Mouse (Mus musculus): ENCODE results near the gene Klrb1a.
"Not testable (repeated sequence)": the region's sequence is repeated elsewhere in the genome, so short reads cannot be mapped to it uniquely, and the experiment has no call there.

Klrb1a gene

DNA sequence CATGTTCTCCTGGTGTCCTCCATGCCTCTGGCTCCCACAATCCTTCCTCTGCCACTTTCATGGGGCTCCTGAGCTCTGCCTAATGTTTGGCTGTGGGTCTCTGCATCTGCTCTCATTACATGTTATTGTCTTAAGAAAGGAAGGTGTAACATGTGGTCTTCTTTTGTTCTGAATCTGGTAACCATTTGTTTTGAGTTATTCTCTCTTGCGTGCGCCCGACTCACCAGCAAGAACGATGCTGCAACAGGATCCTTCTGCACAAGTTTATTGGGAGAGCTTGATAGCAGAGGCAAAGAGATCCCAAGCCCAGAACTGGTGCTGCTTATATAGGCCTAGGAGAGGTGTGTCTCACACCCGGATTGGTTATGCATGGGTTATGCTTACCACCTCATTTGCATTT is at the start of gene Klrb1a:
TSS of gene Klrb1a (minus strand) at position 101 of the 400 bp plus-strand sequence.
- not testable (repeated sequence) for DNase-seq

DNA sequence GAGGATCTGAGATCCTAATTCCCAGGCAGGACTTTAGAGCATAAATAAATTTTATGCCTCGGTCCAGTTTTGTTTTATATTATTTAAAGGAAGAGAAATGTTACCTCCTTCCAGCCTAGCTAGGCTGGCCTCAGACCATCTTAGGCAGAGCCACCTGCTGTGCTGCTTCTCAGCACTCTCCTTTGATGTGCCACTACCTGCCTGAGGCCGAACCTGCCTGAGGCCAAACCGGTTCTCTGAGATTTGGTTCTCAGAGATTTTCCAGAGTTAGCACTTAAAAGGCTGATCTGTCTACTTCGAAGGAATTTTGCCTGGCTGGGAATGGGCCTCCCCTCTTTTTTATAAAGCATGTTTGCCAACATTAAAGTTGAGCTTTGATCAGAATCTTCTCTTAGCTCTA is 46.6 kb upstream of the Klrb1a start:
- no peak for DNase-seq

DNA sequence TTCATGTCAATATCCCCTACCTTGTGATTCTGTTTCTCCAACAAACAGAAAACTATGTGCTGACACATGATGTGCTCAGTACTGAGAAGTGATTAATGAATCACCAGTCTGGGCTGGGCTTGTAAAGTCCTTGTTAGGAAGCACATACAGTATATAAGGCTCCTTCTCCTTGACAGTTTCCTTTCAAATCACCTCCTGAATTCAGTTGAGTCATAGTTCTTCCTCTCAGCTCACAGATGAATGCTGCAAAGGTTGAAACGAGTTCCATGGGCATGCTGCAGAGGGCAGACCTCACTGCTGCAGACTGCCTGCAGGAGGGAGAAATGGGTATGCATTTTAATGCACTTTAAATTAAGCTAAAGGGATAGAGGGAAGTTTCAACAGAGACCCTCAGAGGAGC is 38.9 kb upstream of the Klrb1a start, which contains the start of gene Clec2h:
TSS of gene Clec2h (plus strand) at position 180 of the 400 bp plus-strand sequence.
- no peak for DNase-seq

DNA sequence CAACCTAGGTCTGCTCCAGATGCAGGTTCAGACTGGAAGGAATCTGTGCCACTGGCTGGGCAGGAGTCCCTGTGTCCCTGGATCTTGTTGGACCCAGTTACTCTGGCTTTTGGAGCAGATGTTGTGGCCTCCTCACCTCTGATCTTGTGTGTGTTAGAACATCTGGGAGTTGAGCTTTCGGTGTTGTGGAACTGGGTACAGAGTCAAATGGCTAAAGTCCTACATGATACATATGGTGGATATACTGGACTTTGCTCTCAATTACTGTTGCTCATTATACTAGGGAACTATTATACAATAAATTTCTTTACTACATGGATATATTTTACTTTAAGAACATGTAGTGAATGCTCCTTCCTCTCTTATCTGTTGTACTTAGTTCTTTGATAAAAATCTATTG is 37.9 kb upstream of the Klrb1a start:
- DNase-seq = no peak

DNA sequence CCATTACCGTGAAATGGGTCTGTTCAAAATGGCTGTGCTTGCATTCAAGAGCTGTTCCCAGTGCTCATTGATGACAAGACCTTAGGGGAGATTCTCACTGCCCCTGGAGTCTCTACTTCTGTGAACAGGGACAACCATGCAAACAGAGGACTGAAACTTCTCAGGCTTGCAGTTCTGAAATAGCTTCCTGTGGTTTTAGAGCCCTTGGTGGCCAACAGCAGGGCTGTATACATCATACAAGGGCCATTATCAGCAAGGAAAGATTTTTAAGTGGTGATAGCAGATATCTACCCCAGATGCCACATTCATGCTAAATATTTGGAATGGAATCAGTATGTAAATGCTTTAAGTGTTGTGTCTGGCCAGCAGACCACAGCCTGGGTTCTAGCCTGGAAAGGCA is 29.6 kb upstream of the Klrb1a start:
- no peak for DNase-seq

DNA sequence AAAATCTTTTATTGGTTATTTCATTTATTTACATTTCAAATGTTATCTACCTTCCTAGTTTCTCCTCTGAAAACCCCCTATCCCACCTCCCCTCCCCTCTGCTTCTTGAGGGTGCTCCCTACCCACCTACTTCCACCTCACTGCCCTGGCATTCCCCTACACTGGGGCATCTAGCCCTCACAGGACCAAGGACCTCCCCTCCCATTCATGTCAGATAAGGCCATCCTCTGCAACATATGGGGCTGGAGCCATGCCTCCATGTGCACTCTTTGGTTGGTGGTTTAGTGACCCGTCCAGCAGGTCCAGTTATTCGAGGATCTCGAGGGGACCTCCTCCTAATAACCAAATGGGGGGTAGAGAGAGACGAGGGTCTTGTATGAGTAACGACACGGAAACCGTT is 27.5 kb upstream of the Klrb1a start:
- DNase-seq = not testable (repeated sequence)

DNA sequence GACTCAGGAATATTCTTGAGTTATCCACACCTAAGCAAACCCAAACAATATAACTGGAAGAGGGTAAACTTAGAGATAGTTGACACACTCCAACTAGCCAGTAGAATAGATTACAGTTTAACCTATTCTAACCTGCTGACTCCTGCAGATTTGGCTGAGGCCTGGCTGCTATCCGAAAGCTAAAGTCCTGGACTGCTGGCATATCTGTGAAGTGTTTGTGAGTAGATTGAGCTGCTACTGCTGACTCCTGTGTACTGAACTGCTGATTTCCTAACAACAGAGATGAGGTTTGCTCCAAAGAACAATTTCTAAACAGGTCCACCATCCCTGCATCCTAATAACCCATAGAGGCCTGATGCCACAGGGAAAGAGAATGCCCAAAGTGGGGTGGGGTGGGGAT is 26.9 kb upstream of the Klrb1a start:
- DNase-seq = no peak

DNA sequence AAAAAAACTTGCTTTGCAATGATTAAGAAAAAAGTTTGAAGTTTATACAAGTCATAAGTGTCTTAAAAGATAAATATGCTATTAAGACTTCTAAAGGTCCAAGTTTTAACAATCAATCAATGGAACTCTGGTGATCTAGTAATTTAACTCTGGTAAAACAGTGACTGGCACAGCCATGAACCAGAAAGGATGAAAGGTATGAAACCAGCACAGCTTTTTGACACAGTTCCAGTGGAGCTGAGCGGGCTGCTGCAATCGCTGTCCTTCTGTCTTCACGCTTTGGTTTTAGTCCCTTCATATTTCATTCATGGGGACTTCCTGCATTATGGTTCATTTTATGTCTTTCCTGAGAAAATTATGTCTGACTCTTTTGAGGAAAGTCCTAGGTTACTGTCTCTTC is 26.3 kb upstream of the Klrb1a start:
- no peak for DNase-seq

DNA sequence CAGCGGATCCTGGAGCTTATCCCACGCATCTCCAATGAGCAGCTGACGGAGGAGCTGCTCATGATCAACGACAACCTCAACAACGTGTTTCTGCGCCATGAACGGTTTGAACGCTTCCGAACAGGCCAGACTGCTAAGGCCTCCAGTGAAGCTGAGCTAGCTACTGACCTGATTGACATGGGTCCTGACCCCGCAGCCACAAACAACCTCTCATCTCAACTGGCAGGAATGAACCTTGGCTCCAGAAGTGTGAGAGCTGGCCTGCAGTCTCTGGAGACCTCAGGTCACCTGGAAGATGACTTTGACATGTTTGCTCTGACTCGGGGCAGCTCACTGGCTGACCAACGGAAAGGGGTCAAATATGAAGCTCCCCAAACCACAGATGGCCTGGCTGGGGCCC is 22.4 kb upstream of the Klrb1a start:
- not testable (repeated sequence) for DNase-seq

DNA sequence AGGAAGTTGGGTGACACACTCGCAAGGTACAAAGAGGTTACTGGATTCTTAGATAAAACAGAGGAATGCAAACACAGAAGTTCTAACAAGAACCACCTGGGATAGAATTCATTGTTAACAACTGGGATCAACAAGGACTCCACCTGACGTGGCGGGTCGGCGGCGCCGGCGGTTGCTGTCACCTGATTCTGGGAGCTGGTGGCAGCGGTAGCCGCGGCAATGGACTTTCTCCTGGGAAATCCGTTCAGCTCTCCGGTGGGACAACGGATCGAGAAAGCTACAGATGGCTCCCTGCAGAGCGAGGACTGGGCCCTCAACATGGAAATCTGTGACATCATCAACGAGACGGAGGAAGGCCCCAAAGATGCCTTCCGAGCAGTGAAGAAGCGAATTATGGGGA is 21.4 kb upstream of the Klrb1a start:
- DNase-seq = not testable (repeated sequence)

DNA sequence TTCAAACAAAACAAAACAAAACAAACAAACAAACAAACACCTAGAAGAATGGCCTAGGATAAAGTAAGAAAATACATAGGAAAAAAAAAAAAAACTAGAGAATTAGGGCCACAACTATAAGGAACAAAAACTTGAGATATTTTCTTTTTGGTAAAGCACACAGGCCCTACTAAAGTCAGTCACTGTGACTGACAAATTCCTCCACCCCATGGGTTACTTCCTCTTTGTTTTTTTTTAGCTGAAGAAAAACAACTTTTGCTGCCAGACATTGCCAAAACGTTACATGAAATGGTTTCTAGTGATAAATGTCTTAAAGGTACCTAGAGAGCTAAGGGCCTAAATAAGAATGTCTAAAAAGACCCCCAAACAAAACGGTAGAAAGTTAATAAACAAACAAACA is 20.7 kb upstream of the Klrb1a start:
- no peak for DNase-seq

DNA sequence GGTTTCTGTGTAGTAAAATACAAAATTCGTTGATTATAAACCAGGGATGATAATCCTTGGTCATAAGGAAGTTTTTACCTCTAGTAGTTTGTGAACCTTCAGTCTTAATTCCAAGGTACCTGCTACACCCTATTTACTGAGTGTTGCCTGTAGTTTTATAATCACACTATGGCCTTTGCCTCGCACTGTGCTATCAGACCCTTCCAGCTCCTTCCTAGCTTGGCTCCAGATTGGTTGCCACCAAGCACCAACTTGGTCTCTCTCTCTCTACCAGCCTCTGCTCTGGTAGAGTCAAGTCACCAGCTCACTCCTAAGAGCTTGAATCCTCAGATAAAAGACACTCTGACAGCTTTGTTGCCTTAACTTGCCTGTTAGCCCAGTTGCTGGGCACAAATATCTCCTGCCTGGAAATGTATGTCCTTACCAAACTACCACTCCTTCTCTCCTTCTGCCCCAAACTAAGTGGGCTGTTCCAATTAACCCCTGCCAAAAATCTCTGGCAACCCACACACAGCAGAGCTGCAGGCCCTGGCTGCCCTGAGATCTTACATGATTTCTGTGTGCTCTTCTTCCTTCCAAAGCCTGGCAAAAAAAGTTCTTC is 17.9 kb upstream of the Klrb1a start:
- DNase-seq = no peak

DNA sequence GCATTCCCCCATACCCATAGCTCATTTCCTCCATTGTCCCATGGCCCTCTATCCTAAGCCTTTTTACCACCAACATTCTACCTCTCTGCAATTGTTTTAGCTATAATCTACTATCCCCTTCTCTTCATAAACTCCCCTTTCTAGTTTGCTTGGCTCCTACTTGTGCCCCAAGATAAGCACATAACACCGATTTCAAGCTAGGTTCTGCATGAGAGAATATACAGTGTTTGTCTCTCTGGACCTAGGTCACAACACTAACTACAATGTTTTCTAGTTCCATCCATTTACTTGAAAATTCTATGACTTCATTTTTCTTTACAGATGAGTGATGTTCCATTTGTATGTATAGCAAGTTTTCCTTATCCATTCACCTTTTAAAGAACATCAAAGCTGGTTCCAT is 17.3 kb upstream of the Klrb1a start:
- DNase-seq = no peak

DNA sequence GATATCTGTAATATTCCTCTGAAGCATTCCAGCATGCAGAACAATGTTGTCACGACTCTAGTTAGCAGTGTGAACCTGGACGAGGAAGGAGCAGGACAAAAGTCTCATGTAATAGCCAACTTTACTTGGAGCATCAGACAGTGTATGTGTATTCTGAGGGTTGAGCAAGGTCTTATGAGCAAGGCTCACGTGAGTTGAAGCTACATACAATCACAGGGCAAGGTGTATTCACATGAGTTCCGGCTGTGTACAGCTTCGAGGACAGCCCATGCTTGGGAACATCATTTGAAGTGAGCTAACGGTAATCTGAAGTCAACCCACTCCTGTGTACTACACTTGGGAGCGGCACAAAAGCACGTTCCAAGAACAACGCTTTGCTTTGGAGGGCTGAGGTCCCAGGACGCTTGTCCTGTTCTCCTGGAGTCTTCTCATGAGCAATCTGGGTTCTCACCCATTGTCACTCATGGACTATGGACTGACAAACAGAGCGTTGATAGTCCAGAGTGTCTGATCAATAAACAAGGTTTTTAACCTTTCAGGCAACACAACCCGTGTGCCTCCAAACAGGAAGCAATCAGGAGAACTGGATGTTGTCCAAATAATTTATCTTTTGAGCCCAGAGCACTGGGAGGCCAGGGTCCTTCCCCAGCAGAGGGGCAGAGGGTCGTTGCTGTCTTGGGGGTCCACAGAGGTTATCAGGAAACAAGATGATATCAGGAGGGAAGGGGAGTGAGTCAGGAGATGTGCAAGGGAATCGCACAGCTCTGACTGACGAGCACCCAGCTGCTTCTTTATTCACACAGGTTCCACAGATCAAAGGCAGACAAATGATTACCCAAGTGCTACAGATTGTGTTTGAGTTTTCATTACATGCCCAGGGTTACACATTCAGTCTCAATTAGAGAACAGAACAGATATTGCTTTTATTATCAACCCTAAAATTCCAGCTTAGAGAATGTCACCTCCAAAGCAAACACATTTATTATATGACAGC is 7.9 kb upstream of the Klrb1a start:
- DNase-seq = not testable (repeated sequence)

DNA sequence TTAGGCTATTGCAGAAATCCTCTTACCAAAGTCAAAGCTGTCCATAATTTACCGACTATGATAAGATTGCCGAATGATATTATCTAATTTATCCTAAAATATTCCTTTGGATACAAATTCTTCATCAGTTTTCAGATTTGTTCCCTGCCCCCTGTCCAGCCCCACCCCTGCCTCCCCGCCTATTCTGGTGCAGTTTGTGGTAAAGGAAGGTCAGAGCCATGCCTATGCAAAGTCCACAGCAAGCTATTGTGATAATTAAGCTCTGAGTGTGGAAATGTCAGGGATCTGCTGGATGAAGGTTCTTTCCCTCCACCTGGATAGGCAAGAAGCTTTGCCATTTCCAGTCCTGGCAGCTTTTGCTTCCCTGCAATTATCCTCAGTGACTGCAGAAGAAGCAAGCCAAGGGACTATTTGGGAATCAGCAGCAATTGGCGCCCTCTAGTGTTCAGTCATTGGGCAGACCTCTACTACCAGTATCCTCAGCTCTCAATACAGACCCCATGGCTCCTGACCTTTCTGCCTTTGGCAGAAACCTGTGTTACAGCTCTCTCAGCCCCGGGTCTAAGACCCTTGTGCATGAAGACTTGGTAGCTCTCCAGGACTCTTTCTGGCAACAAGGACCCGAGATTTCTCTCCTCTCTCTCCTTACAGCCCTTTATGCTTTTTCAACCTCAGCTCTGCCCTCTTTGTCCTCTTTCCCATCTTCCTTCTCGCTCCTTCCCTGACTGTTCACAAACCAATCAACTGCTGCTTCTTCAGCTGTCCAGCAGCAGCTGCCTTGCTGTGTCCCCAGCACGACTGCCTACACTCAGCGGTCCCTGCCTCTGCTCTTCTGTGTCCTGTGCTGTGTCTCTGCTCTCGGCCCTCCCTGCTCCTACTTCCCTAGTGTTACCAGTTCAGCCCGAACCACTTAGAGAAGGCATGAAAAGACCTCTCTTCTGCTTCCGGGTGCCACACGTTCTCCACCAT is 6.7 kb upstream of the Klrb1a start:
- peak; percentile 26 for DNase-seq

DNA sequence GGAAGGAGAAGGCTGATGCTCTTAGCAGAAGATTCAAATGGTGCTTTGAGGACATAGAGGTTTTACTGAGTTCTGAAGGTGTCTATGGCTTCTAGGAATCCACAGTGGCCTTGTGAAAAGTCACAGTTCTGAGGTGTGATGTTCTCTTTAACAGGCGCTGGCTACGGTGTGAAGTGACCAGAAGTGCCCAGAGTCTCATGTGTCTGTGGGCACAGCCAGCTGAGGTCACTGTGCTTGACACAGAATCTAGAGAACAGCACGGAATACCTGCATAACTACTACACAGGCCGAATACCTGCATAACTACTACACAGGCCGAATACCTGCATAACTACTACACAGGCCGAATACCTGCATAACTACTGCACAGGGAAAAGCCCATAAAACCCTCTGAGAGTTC is 1.9 kb upstream of the Klrb1a start:
- not testable (repeated sequence) for DNase-seq

DNA sequence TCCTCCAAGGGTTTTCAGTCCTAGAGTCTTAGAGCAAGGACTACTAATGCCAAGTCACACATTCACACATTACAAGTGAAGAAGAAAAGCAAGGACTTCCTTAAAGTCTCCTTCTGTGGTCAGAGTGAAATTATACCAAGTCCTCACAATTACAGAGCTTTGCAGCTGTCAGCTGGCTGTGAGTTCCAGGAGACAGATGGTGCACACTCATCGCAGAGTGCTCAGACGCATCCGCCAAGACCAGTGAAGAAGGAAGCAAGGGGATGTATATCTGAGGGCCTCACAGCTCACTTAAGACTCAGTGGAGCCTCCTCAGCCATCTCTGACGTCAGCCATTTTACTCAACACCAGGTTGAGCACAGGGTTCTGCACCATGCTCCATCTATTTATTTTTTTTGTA is 1.1 kb upstream of the Klrb1a start:
- no peak for DNase-seq

DNA sequence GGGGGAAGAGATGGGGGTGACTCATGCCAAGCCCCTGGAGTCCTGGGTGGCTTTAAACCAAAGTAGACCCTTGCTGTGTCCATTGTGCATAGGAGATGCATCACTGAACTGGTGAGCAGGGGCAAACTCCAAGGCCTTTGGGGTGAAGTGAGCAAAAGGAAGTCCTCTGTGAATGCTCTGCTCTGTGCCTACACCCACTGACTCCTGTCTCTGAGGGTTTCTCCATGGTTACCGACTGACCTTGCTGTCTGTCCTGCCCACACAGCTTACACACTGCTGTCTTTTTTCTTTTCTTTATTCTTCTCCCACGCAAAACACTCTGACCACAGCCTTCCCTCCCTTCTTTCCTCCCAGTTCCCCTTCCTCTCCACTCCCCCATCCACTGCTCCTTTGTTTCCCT is 600 bp downstream of the Klrb1a start:
- DNase-seq = no peak

DNA sequence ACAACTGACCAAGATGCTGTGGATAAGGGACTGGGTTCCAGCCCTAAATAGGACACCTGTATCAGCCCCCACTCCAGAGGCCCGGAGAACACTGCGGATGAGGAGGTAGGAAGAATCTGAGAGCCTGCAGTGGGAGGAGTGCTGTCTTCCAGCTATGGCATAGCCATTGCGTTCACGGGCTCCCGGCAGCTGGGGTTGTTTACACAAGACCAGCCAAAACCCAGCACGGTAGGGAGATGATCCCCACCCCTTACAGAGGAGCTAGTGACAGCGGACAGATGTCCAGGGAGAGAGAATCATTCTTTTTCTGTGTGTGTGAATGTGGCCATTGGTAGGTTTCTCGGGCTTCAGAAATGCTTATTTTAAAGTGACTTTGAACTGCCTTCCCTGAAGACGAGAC is 17.0 kb downstream of the Klrb1a start:
- DNase-seq = no peak

DNA sequence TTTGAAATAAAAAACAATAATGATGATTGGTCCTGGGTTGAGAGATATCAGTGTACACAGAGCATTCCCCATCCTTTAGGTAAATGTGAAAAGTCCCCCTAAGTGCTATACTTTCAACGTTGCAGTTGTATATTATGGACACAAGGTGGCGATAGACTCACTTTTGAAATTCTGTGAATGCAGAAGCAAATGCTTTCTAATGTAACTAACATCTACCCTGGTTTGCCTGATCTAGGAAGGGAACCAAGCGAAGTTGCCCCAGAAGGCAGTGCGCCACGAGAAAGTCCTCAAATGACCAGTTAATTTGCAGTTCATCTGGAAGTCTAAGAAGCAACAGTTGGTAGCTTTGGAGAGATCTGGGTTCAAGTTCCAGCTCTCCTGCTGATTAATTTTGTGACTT is 18.8 kb downstream of the Klrb1a start:
- DNase-seq = no peak

DNA sequence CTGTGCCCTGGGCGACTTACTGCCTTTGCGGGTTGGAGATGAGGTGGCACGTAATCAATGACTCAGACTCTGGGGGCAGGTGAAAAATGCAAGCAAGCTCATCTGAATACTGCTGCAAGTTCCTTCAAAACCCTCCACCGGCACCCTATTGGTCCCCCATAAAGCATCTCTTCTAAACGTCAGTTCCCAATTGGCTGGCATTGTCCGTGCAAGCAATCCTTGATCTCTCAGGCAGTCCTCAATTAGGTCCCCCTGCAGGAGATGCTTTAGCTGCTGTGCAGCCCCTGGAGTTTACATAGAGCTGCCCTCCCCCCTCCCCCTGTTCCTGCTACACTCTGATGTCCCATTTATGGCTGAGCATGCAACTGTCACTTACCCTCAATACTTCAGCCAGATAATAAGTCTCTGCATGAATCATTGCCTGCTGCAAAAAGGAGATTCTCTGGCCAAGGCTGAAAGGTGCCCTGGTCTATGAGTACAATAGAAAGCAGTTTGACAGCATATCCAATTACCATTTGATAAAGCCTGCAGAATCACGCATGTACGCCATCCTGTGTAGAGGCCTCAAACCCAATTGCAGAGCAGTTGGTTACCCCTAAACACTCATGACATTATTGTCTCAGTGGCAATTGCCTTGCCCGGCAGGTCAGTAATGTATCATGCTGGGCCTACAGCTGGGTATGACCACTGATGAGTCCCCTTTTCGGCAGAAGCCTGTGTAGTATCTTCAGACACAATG is 20.7 kb downstream of the Klrb1a start:
- DNase-seq = no peak

DNA sequence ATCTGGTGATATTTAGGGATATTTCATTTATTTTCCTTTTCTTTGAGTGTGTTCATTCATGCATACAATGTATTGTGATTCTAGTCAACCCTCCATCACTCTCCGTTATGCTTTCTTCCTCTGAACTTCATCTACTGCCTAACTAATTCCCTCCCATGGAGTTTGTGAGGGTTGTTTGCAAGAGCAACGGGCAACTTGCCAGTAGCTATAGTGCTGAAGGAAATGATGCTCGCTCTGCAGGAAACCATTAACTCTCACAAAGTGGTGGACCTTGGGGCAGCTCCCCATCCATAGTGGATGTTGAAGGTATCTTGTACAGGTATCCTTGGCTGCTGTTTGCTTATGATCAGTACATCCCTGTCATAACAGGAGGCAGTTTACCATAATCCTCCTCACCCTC is 21.3 kb downstream of the Klrb1a start:
- no peak for DNase-seq
